Mouse (Mus musculus) CD8-positive naive resting alpha-beta T cell, adult 2 months (primary cell): ENCODE data around the gene Med20.

Experiments used
- DNase-seq, 2 experiments: peaks; one replicate each; pipeline ENCODE4 v3.0.0; 2022; ENCODE audit warnings: low read depth in 2 of 2, low spot score in 2 of 2

Gene Med20

GRCm38 (mm10) chr17:47672311-47673111 lies 61.1 kb downstream of the Med20 start:
- no peak for DNase-seq
